Mouse (Mus musculus) lung, adult 18-20 months (tissue): ENCODE data around the gene Scamp2.

Experiments used
- DNase-seq, 2 experiments: peaks; one replicate each; pipeline ENCODE4 v3.0.0; 2022; ENCODE audit warnings: mixed read lengths in 2 of 2

Scamp2 gene

GRCm38 (mm10) chr9:57597929-57598382 is 37.2 kb downstream of the Scamp2 start:
- DNase-seq: no peak

- DNase-seq: no peak
Observed at GRCm38 (mm10) chr9:57598851-57599563, 38.3 kb downstream of the Scamp2 start.

DNA sequence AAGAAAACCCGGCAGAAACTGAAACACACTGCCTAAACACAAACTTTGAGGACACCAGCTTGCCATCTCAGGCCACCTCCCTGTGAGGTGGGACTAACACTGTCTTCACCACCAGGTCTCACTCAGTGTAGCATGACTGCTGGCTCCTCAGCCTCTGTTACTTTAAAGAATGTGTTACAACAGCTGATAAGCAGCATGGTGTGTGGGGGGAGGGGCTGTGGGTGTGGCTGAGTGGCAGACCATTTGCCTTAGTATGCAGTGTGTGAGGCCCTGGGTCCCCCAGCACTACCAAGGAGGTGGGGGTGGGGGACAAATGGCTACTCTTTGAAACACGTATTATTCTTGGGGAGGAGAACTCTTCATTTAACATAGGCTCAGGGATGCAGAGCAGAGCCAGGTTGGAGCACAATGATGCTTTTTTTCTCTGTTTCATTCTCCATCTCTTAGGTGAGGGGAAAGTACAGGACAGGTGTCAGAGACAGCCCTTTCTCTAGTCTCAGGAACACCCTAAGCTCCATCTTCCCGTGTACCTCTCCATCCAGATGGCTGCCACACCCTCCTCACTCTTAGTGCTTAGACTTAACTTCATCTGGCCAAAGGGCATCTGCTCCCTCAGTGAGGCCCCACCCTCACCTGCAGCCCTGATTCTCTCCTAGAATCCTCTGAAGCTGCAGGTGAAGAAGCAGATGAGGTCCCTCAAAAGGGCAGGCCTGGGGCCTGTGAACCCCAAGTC is 40.0 kb downstream of the Scamp2 start:
- no peak for DNase-seq

DNA sequence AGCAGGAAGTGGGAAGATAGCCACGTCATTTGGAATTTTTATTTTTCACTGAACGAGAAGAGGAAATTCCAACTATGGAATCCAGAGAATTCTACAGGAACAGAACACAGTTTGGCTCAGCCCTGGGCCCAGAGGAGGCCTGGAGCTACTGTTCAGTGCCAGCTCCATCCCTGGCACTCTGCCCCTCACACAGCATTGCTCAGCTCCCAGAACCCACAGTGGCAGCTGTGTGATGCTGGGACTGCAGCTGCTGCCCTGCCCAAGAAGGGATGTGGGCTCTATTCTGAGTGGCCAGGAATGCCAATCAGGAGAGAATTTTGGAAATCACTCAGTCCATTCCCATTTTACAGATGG is 40.6 kb downstream of the Scamp2 start:
- DNase-seq: no peak

GRCm38 (mm10) chr9:57602098-57602497 is 41.4 kb downstream of the Scamp2 start:
- DNase-seq: no peak

- DNase-seq: no peak
Observed at GRCm38 (mm10) chr9:57604875-57605274, 44.1 kb downstream of the Scamp2 start.

GRCm38 (mm10) chr9:57605503-57605902 is 44.8 kb downstream of the Scamp2 start:
- DNase-seq: no peak

DNA sequence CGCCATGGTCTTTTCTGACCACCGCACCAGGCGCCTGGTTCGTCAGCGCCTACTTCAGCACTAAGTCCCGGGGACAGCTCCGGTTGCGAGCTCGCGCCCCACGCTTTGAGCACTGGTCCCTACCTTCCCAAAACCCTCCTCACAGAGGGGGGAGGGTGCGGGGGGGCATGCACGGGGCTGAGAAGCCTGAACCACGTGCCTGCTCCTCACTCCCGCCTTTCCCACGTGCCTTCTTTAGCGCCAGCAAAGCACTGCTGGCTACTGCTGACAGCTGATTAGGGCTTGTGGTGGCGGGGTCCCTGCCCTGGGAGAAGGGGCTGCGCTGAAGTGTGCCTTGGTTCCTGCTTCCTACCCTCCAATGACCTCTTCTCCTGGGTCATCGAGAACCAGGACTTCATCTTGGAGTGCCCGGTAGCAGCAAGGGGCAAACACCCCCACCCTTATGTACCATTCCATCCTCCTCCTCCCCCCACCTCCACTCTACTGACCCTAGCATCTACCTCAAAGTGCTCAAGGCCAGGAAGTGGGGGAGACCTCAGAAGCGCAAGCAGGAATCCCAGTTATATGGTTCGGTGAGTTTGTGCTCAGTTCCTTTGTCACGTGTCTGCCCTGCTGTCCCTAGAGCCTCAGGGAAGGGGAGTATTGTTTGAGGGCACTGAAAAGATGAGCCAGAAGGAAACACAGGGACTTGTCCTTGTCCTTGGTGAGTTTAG is 45.6 kb downstream of the Scamp2 start, which contains the start of gene Cplx3:
Gene Cplx3, minus strand, starts transcription at position 143 of the 713 bp plus-strand sequence.
- DNase-seq: no peak

DNA sequence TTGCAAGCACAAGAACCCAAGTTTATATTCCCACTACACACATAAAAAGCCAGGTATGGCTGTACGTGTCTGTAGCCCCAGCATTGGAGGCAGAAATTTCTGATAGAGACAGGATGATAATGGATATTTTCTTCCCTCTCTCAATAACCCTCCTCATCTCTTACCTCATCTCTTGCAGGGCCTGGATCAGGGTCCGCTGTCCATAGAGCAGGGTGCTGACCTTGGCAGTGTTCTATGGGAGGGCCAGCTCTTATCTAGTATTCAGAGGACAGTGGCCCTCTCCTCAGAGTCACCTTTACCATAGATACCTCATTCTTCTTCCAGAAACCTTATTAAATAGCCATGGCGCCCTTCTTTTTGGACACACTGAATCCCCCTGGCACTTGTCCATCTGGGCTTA is 49.1 kb downstream of the Scamp2 start:
- DNase-seq: no peak

GRCm38 (mm10) chr9:57610359-57610826 is 49.6 kb downstream of the Scamp2 start:
- DNase-seq: no peak

DNA sequence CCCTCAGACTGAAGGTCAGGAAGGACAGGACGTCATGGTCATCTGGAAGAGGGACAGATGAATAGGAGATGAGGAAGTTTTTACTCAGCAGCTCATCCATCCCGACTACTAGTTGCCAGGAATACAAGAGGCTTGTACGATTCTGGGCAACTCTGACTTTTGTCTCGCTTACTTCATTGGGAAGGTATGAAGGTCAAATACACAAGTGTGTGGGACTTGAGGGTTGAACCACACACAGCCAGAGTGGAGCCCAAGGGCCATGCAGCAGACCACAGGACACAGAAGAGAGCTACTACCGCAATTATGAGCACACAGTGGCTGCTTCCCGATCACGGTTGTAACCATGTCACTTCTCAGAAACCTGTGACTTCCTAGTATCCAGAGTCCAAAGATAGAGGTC is 51.8 kb downstream of the Scamp2 start:
- DNase-seq: no peak

- no peak for DNase-seq
Observed at GRCm38 (mm10) chr9:57613975-57614374, 53.2 kb downstream of the Scamp2 start.

DNA sequence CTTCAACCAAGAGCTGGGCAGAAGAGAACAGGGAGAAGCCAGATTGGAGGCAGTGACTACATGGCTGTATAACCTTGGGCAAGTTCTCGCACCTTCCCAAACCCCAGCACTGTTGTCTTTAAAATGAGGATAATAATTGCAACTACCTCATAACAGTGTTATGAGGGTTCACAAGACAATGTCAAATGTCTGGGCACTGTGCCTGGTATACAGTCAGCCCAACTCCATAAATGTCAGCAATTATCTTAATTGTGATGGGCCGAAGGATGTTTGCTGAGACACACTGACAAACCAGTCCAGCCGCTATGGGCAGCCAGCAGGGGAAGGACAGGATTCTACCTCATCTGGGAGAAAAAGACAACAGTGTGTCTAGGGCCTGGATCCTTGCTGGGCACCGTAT is 54.0 kb downstream of the Scamp2 start:
- no peak for DNase-seq

GRCm38 (mm10) chr9:57617556-57618169 is 56.9 kb downstream of the Scamp2 start:
- DNase-seq: no peak

DNA sequence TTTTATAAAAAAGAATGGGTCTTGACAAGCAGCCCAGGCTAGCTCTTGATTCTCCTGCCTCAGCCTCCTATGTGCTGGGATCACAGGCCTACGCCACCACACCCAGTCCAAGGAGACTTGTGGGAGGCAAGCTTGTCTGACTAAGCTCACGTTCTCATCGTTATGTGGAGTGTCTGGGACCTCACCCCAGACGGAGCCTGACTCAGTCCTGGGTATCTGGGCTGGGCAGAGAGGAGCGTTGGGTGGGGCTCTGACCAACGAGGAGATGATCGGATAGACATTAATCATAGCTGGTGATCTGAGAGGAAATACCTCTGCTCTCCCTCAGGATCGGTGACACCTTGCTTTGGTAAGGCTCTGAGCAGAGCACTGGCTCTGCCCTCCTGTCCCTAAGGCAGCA is 58.1 kb downstream of the Scamp2 start:
- DNase-seq: no peak

GRCm38 (mm10) chr9:57620674-57621073 is 59.9 kb downstream of the Scamp2 start, which contains the start of gene Lman1l:
Gene Lman1l (minus strand): TSS chr9:57620774.
- no peak for DNase-seq

GRCm38 (mm10) chr9:57624295-57624694 is 63.6 kb downstream of the Scamp2 start:
- no peak for DNase-seq

GRCm38 (mm10) chr9:57625674-57626500 is 65.1 kb downstream of the Scamp2 start:
- DNase-seq: no peak

- DNase-seq: no peak
Observed at GRCm38 (mm10) chr9:57627191-57627590, 66.4 kb downstream of the Scamp2 start.

DNA sequence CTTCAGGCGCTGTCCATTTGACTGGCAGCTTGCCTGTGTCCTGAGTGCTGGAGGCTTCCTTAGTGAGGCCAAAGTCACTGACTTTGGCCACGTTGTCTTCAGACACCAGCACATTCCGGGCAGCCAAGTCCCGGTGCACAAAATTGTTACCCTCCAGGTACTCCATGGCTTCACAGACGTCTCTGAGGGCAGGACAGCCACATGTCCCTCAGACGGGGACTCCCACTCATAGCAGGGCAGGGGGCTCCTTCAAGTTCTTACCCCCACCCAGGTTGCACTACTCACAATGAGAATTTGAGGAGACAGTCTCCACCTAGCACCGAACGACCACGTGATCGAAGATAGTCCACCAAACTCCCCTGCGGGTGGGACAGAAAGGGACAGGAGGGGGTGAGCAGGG is 67.1 kb downstream of the Scamp2 start:
- no peak for DNase-seq

DNA sequence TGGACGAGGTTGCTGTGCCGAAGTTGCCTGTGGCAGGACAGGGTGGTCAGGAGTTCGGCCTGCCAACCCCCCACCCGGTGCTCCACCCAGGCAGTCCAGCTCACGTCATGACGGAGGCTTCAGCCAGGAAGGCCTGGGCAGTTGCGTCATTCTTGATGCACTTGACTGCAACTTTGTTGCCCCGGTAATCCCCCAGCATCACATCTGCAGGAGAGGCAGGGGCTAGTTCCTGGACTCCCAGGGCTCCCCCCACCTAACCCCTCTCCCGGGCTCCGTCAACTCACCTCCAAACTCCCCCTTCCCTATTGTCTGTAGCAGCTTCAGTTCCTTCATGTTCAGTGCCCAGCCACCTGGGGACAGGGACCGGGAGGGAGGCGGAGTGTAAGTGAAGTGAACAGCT is 68.0 kb downstream of the Scamp2 start:
- DNase-seq: no peak
